Mouse (Mus musculus) forelimb bud, embryonic 11.5 days (tissue): ENCODE data around the gene Tuba4a.

Experiments used
- DNase-seq: peaks from one replicate; pipeline ENCODE4 v3.0.0-alpha.2; 2012; ENCODE audit warnings: low read depth, low spot score

Gene Tuba4a

GRCm38 (mm10) chr1:75212542-75212941, 7.1 kb downstream of the Tuba4a start:
- DNase-seq, result no peak

GRCm38 (mm10) chr1:75211141-75211708, 8.4 kb downstream of the Tuba4a start:
- no peak for DNase-seq

GRCm38 (mm10) chr1:75210136-75211087, 9.3 kb downstream of the Tuba4a start, which contains the start of the genes Glb1l and Stk16:
TSS of gene Glb1l (minus strand) at chr1:75210813.
TSS of gene Stk16 (plus strand) at chr1:75210838.
- peak; percentile 95 for DNase-seq

- peak; percentile 18 for DNase-seq
These were observed 10.5 kb downstream of the Tuba4a start for GRCm38 (mm10) chr1:75208967-75209678.

- DNase-seq, result no peak
These were observed 18.4 kb downstream of the Tuba4a start for GRCm38 (mm10) chr1:75201236-75201635.

- DNase-seq, result no peak
These were observed 27.2 kb downstream of the Tuba4a start for GRCm38 (mm10) chr1:75192452-75192851.

- peak; percentile 97 for DNase-seq
These were observed 27.9 kb downstream of the Tuba4a start, which contains the start of the genes Ankzf1 and Atg9a for GRCm38 (mm10) chr1:75191622-75192402. TSS of gene Ankzf1 (plus strand) at chr1:75192151. TSS of gene Atg9a (minus strand) at chr1:75192196.

GRCm38 (mm10) chr1:75191258-75191621, 28.4 kb downstream of the Tuba4a start:
- no peak for DNase-seq

GRCm38 (mm10) chr1:75190577-75190976, 29.1 kb downstream of the Tuba4a start:
- no peak for DNase-seq

GRCm38 (mm10) chr1:75187914-75188483, 31.7 kb downstream of the Tuba4a start:
- no peak for DNase-seq

- no peak for DNase-seq
These were observed 32.5 kb downstream of the Tuba4a start for GRCm38 (mm10) chr1:75187126-75187525.

- no peak for DNase-seq
These were observed 34.2 kb downstream of the Tuba4a start for GRCm38 (mm10) chr1:75185495-75185894.

- DNase-seq, result no peak
These were observed 37.5 kb downstream of the Tuba4a start for GRCm38 (mm10) chr1:75182160-75182559.

GRCm38 (mm10) chr1:75181377-75181870, 38.2 kb downstream of the Tuba4a start:
- no peak for DNase-seq

GRCm38 (mm10) chr1:75180741-75181140, 38.9 kb downstream of the Tuba4a start:
- no peak for DNase-seq

- peak; percentile 87 for DNase-seq
These were observed 39.5 kb downstream of the Tuba4a start, which contains the start of gene Abcb6 for GRCm38 (mm10) chr1:75180105-75180590. TSS of gene Abcb6 (minus strand) at chr1:75180392.

- DNase-seq, result no peak
These were observed 40.1 kb downstream of the Tuba4a start for GRCm38 (mm10) chr1:75179334-75180104.

GRCm38 (mm10) chr1:75168472-75169464, 50.9 kb downstream of the Tuba4a start, which contains the start of gene Zfand2b:
TSS of gene Zfand2b (plus strand) at chr1:75168646.
- DNase-seq, result peak; percentile 94
